Mouse (Mus musculus) cortical plate, adult 2 months (tissue): Measurements from ENCODE around the gene Gm10392. TPM values are rescaled to one million over a fixed set of nuclear protein-coding genes. Genes with fewer than 3 reads are reported as not detected.
"Not testable (repeated sequence)": the region's sequence is repeated elsewhere in the genome, so short reads cannot be mapped to it uniquely, and the experiment has no call there.

Experiments
- H3K27ac ChIP-seq: fragments of 200-500 bp; 2 replicates; pipeline ENCODE4 v1.5.1; 2012; ENCODE audit warnings: low read length, control low read depth, inconsistent platforms; ENCODE audit not compliant: insufficient read depth
- H3K4me1 ChIP-seq: fragments of 200-500 bp; 2 replicates; pipeline ENCODE4 v1.6.1; 2011; ENCODE audit warnings: low read length; ENCODE audit not compliant: control insufficient read depth, insufficient read depth
- H3K4me3 ChIP-seq: fragments of 200-500 bp; 2 replicates; pipeline ENCODE4 v1.5.1; 2011; ENCODE audit warnings: mild to moderate bottlenecking, low read length, control low read depth; ENCODE audit not compliant: insufficient read depth
- CTCF ChIP-seq: fragments of 200-500 bp; IDR thresholded peaks from 2 replicates; pipeline ENCODE4 v1.5.1; 2011; ENCODE audit warnings: mild to moderate bottlenecking, control low read depth, low read length; ENCODE audit not compliant: insufficient read depth; ENCODE audit errors: extremely low read depth
- POLR2A ChIP-seq: fragments of 200-500 bp; IDR thresholded peaks from 2 replicates; pipeline ENCODE4 v1.6.1; 2011; ENCODE audit warnings: mild to moderate bottlenecking, low read length, control low read depth; ENCODE audit not compliant: insufficient read depth; ENCODE audit errors: extremely low read depth
- polyA plus RNA-seq: library from polyadenylated mRNA; depleted of rRNA; stranded (reverse); fragments of >200 nt; gene quantifications from 2 replicates; pipeline ENCODE4 v1.2.3, GENCODE M21; 2012; rRNA removed

The Gm10392 gene
- polyA plus RNA-seq, result not detected in 2 replicates

DNA sequence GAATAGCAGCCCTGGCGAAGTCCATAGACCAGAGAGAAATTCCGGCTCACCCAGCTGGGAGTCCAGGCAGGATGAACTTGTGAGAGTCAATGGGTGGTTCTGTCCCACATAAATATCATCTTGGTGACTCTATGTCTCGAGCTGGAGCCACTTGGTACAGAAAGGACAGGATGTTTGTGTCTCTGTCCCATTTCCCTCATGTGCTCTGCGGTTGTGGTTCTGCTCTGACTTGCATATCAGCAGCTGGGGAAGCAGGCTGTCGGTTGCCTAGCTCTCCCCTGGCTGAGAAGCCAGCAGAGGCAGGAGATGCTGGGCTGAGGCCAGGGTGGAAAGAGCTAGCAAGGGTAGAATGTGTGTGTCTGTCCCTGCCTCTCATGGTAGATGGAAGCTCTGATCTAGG is at the start of gene Gm10392:
Gene Gm10392, minus strand, starts transcription at position 156 of the 400 bp plus-strand sequence.
- Histone ChIP-seq H3K4me3 (no peak within 1 kb of the TSS), H3K4me1 (no peaks in the 10 kb centered on the region), H3K27ac (no peak within 1 kb of the TSS)
- TF ChIP-seq CTCF, result no peak
- no peak for TF ChIP-seq POLR2A

- Histone ChIP-seq H3K4me3 (no peak overlapping the region), H3K4me1 (no peaks in the 10 kb centered on the region), H3K27ac (no peak overlapping the region)
- no peak for TF ChIP-seq CTCF
- TF ChIP-seq POLR2A, result no peak
These were observed 26.3 kb upstream of the Gm10392 start for GRCm38 (mm10) chr11:77545261-77545660.

DNA sequence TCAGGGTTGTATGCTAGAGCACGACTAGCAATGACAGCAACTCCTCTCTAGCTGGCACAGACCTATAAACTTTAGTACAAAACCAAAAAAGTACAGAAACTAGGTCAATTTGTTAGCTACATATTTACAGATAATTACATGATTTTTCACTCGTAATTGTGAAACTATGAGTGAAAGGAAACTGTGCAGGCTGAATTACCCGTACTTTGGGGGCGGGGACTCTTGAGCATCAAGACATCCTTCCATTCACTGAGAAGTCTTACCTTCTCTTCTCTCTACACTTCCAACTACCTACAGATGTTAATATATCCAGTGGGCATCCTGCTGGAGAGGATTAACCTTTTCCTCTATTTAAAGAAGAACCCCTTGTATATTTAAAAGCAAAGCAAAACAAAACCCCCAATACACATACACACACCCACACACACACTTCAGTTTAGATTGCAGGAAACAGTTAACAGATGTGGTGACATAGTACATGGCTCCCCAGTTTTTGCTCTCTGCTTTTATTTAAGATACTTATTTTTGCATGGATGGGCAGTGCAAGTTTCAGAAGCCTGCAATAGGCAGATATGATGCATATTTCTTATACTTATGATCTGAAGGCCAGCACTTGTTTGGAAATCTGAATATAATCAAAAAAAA is 13.3 kb upstream of the Gm10392 start:
- no peak overlapping the region for H3K4me3 ChIP-seq
- no peak overlapping the region for H3K27ac ChIP-seq
- no peaks in the 10 kb centered on the region for H3K4me1 ChIP-seq
- TF ChIP-seq POLR2A (no peak), CTCF (no peak)

- TF ChIP-seq CTCF (no peak), POLR2A (no peak)
- Histone ChIP-seq H3K27ac (no peak overlapping the region), H3K4me1 (no peaks in the 10 kb centered on the region), H3K4me3 (no peak overlapping the region)
These were observed 11.9 kb upstream of the Gm10392 start for GRCm38 (mm10) chr11:77530862-77531261.

- Histone ChIP-seq H3K4me3 (no peak overlapping the region), H3K27ac (no peak overlapping the region), H3K4me1 (no peaks in the 10 kb centered on the region)
- TF ChIP-seq CTCF, result no peak
- no peak for TF ChIP-seq POLR2A
These were observed 10.6 kb upstream of the Gm10392 start for GRCm38 (mm10) chr11:77529644-77530043.

GRCm38 (mm10) chr11:77528420-77528819 is 9.4 kb upstream of the Gm10392 start:
- H3K4me3 ChIP-seq, H3K27ac ChIP-seq, H3K4me1 ChIP-seq: not testable (repeated sequence)

DNA sequence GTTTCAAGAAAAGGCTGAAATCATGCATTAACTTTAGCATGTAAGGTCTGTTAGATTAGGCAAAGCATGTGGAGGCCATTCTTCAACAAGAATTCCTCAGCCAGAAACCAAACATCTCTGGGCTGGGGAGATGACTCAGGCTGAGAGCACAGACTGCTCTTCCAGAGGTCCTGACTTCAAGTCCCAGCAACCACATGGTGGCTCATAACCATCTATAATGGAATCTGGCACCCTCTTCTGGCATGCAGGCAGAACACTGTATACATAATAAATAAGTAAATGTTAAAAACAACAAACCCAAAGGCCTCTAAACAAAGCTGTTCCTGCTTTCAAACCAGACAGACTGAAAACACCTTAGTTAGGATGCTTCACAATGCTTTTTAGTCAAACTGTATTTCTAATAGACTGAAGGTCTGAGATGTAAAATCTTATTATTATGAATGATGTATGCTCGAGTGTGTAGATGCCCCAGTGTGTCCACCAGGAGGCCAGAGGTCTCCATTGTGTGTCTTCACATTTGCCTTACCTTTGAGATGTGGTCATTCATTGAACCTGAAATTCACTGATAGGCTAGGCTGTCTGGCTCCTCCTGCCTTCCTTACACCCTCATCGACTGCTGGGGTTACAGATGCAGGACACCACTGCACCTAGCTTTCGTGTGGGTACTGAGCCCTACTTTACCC is 6.9 kb upstream of the Gm10392 start:
- H3K4me1 ChIP-seq, result no peaks in the 10 kb centered on the region
- TF ChIP-seq CTCF (no peak), POLR2A (no peak)
- H3K4me3 ChIP-seq, result no peak overlapping the region
- H3K27ac ChIP-seq, result no peak overlapping the region

DNA sequence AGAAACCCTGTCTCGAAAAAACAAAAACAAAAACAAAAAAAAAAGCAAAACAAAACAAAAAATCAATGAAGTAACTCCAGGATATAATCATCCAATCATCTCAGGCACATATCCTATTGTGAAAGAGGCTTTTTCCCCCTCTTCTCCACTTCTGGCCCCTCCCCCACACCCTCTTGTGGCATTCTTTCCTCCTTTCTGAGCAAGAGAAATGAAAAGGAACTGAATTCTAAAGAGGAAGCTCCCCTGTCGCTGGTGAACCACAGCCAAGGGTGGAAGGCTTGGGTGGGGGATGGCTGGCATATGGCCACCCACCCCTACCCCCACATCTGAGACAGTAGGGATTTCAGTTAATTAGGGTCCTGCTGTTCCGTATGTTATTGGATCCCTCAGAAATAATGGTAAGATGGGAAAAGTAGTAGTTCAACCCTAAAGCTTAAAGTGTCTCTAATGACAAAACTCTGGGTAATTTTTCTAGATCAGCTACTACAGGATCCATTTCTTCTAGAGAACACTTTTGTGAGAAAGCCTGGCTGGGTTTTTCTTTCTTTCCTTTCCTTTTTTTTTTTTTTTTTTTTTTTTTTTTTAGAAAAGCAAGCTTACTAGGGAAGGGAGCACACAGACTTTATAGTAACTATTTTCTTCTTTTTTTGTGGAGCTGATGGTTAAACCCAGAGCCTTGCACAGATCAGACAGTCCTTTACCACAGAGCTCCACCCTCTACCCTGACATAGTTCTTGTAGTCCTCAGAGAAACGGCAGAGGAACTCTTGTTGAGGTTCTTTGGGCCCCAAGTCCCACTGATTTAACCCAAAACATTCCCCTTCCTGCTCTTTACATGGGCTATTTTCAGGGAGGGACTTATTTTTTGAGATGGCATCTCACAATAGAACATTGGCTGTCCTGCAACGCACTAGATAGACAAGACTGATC is 1.9 kb upstream of the Gm10392 start:
- Histone ChIP-seq H3K27ac (no peak overlapping the region), H3K4me1 (no peaks in the 10 kb centered on the region), H3K4me3 (no peak overlapping the region)
- no peak for TF ChIP-seq CTCF
- no peak for TF ChIP-seq POLR2A

DNA sequence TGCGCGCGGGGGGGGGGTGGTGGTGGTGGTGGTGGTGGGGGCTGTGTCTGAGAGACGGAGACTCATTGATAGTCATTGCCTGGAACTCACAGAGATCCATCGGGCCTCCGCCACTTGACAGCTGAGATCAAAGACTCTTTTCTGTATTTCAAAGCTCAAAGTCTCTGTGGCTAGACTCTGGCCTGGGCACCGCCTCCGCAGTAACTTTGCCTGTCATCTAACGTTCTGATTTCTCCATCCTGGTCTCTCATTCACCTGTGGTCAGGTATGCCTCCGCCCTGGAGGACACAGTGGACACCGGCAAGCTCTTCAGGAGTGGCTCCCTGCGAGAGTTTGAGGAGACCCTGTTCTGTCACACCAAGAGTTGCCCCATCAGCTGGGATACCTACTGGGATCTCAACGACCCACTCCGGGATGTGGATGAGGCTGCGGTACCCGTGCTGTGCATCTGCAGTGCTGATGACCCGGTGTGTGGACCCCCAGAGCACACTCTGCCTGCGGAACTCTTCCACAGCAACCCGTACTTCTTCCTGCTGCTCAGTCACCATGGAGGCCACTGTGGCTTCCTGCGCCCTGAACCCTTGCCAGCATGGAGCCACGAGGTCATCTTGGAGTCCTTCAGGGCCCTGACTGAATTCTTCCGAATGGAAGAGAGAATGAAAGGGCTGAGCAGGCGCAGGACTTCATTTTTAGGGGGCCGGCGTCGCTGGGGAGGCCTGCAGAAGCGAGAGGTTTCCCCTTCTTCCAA is 773 bp downstream of the Gm10392 start:
- H3K4me1 ChIP-seq, result no peaks in the 10 kb centered on the region
- no peak overlapping the region for H3K4me3 ChIP-seq
- H3K27ac ChIP-seq, result no peak overlapping the region
- TF ChIP-seq CTCF (no peak), POLR2A (no peak)
